Mouse (Mus musculus) liver, postnatal 0 days (tissue): ENCODE data around the gene Ddx1. TPM values are rescaled to one million over a fixed set of nuclear protein-coding genes. Genes with fewer than 3 reads are reported as not detected.

ENCODE experiments used
- ATAC-seq: fragments of 200-750 bp; cut with Nextera tagmentation; 2 replicates; pipeline ENCODE4 v1.8.0; 2017; ENCODE audit warnings: mild to moderate bottlenecking, moderate library complexity
- DNase-seq: peaks from one replicate; pipeline ENCODE4 v3.0.0-alpha.2; 2016
- H3K27ac ChIP-seq: fragments of 300-500 bp; sonication (generic); 2 replicates; pipeline ENCODE4 v1.5.1; 2014; ENCODE audit warnings: antibody characterized with exemption, moderate library complexity, mild to moderate bottlenecking, low read depth
- H3K27me3 ChIP-seq: fragments of 300-500 bp; sonication (generic); 2 replicates; pipeline ENCODE4 v1.6.1; 2014; ENCODE audit warnings: low read length, control low read depth, mixed read lengths; ENCODE audit not compliant: insufficient read depth
- H3K36me3 ChIP-seq: fragments of 300-500 bp; sonication (generic); replicated peaks from 2 replicates; pipeline ENCODE4 v1.6.1; 2014; ENCODE audit warnings: mild to moderate bottlenecking, control low read depth, low read length, moderate library complexity, mixed read lengths; ENCODE audit not compliant: insufficient read depth
- H3K4me1 ChIP-seq: fragments of 300-500 bp; sonication (generic); 2 replicates; pipeline ENCODE4 v1.6.1; 2014; ENCODE audit warnings: antibody characterized with exemption, mild to moderate bottlenecking, control low read depth; ENCODE audit not compliant: insufficient read depth
- H3K4me2 ChIP-seq: fragments of 300-500 bp; sonication (generic); 2 replicates; pipeline ENCODE4 v1.6.1; 2014; ENCODE audit warnings: low read depth, mild to moderate bottlenecking, low read length, moderate library complexity, mixed read lengths
- H3K4me3 ChIP-seq: fragments of 300-500 bp; sonication (generic); 2 replicates; pipeline ENCODE4 v1.5.1; 2014; ENCODE audit warnings: low read depth, low read length
- H3K9ac ChIP-seq: fragments of 300-500 bp; sonication (generic); replicated peaks from 2 replicates; pipeline ENCODE4 v1.6.1; 2014; ENCODE audit warnings: mild to moderate bottlenecking, moderate library complexity
- H3K9me3 ChIP-seq: fragments of 300-500 bp; sonication (generic); 2 replicates; pipeline ENCODE4 v1.6.1; 2016; ENCODE audit warnings: mild to moderate bottlenecking, control low read depth, low read length, mixed read lengths
- CTCF ChIP-seq: sonication (generic); IDR thresholded peaks from 2 replicates; pipeline ENCODE4 v1.5.1; 2016; ENCODE audit warnings: antibody characterized with exemption, low read depth
- EP300 ChIP-seq: IDR thresholded peaks from 2 replicates; pipeline ENCODE4 v1.6.1; 2016; ENCODE audit warnings: antibody characterized with exemption, low read depth, mild to moderate bottlenecking
- WGBS: fragments of 180-500 bp; shearing (Covaris S2); extraction: QIAGEN DNeasy Blood & Tissue Kit; methylation state at CpG from one replicate; pipeline ENCODE4 v1.1.7; 2014; ENCODE audit not compliant: insufficient replicate concordance; 5-methylcytosine and 5-hydroxymethylcytosine counted together
- polyA plus RNA-seq: library from polyadenylated mRNA; unstranded; fragments of >200 nt; fragmentation: Nextera tagmentation; extraction: Ambion mirVana; gene quantifications from 2 replicates; pipeline ENCODE4 v1.2.1, GENCODE M21; 2015

Ddx1 gene
- polyA plus RNA-seq, 1 experiment from 2014 or later: 46.5 TPM

DNA sequence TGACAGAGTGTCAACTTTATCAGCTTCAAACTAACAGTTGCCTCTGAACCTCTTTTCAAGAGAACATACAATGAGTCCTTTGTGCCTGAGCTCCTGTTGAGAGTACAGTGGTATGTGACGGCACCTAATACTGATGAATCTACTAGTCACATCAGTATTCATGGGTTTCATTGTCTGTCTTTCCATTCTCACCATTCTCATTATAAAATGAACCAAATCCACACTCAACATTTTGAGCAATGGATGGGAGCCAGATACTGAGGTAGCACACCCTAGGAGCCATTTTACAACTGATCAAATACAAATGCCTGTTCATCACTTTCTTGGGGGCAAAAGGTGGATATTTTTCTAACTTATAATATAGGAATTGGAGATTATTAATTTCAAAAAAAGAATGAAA lies 40.5 kb downstream of the Ddx1 start:
- no peak overlapping the region for H3K27ac ChIP-seq
- peaks cover 6% of the 10 kb centered on the region for H3K4me1 ChIP-seq
- TF ChIP-seq EP300: no peak
- no peak for TF ChIP-seq CTCF
- no peaks in the 10 kb centered on the region for H3K27me3 ChIP-seq
- no peaks in the 10 kb centered on the region for H3K9me3 ChIP-seq
- WGBS: 81% methylated on average over 1 of the region's 1 CpGs
- ATAC-seq: no peak
- H3K4me2 ChIP-seq: no peak overlapping the region
- DNase-seq: no peak
- no peaks in the 10 kb centered on the region for H3K36me3 ChIP-seq
- H3K4me3 ChIP-seq: no peak overlapping the region
- H3K9ac ChIP-seq: no peak overlapping the region

- H3K27me3 ChIP-seq: no peaks in the 10 kb centered on the region
- H3K36me3 ChIP-seq: no peaks in the 10 kb centered on the region
- H3K9ac ChIP-seq: no peak overlapping the region
- ATAC-seq: no peak
- DNase-seq: no peak
- no peak overlapping the region for H3K4me3 ChIP-seq
- H3K4me1 ChIP-seq: peaks cover 5% of the 10 kb centered on the region
- TF ChIP-seq EP300 (no peak), CTCF (no peak)
- H3K9me3 ChIP-seq: no peaks in the 10 kb centered on the region
- H3K4me2 ChIP-seq: no peak overlapping the region
- WGBS: 72% methylated on average over 8 of the region's 8 CpGs
- no peak overlapping the region for H3K27ac ChIP-seq
Observed at GRCm38 (mm10) chr12:13207099-13207498, 41.9 kb downstream of the Ddx1 start.

DNA sequence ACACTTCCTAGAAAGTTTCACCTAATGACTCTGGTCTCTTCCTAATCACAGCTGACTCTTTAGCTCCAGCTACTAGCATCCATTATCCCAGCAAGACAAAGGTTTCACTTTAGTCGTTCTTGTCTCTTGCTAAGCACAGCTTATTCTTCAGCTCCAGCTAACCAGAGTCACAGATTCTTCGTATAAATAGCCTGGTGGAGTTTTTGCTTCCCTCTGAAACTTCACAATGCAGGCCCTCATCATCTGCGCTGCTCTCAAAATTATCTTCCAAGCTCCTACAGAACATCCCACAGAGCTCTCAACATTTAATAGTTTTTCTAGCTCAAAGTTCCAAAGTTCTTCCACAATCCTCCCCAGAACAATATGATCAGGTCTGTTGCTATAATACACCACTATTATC lies 43.3 kb downstream of the Ddx1 start:
- WGBS: 60% methylated on average over 3 of the region's 3 CpGs

DNA sequence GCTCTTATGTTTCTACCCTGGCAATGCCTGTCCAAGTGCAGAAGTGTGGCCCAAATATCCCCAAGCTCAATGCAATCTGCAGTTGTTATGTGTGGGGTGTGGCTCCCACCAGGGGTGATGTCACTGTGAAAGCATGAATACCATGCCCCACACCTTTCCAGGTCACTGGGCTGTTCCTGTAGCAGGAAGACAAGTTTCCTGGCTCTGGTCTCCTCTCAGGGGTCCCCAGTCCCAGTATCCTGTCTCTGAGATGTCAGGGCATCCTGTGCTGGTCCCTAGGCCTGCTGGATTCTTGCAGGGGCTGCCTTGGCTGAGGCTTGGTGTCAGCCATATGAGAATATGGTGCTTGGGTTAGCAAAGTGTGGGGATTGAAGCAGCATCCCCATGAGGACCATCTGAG lies 46.7 kb downstream of the Ddx1 start:
- no peak for TF ChIP-seq CTCF
- TF ChIP-seq EP300: no peak
- H3K9me3 ChIP-seq: no peaks in the 10 kb centered on the region
- no peak overlapping the region for H3K27ac ChIP-seq
- ATAC-seq (no peak), DNase-seq (no peak)
- no peak overlapping the region for H3K4me3 ChIP-seq
- H3K27me3 ChIP-seq: no peaks in the 10 kb centered on the region
- no peak overlapping the region for H3K4me2 ChIP-seq
- no peaks in the 10 kb centered on the region for H3K36me3 ChIP-seq
- H3K4me1 ChIP-seq: no peaks in the 10 kb centered on the region
- no peak overlapping the region for H3K9ac ChIP-seq

More for the DNA sequence above, 43.3 kb downstream of the Ddx1 start:
- no peaks in the 10 kb centered on the region for H3K36me3 ChIP-seq
- no peaks in the 10 kb centered on the region for H3K9me3 ChIP-seq
- no peak overlapping the region for H3K27ac ChIP-seq
- TF ChIP-seq CTCF (no peak), EP300 (no peak)
- ATAC-seq: no peak
- H3K27me3 ChIP-seq: no peaks in the 10 kb centered on the region
- no peak overlapping the region for H3K4me3 ChIP-seq
- H3K9ac ChIP-seq: no peak overlapping the region
- no peak for DNase-seq
- no peaks in the 10 kb centered on the region for H3K4me1 ChIP-seq
- H3K4me2 ChIP-seq: no peak overlapping the region

DNA sequence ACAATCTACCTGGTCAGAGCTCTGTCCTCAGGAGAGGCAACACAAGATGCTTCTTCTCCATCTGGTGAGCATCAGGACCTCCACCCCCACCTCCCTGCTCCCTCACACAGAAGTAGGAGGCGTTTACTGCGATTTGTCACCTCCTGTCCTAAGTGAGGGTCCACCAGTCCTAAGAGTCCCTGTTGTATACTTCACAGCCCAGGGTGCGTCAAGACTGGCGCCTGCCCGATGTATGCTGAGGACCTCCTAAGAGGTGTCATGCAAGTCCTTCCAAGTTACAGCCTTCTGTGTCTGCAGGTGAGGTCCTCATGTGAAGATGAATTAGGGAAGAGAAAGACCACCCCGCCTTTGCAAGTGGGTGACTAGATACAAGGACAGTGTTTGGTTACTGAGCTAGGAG lies 48.4 kb downstream of the Ddx1 start:
- WGBS: 71% methylated on average over 6 of the region's 6 CpGs
- Histone ChIP-seq H3K27me3 (no peaks in the 10 kb centered on the region), H3K9me3 (no peaks in the 10 kb centered on the region), H3K27ac (no peak overlapping the region), H3K36me3 (no peaks in the 10 kb centered on the region), H3K4me1 (no peaks in the 10 kb centered on the region), H3K4me2 (no peak overlapping the region), H3K4me3 (no peak overlapping the region), H3K9ac (no peak overlapping the region)
- ATAC-seq (no peak), DNase-seq (no peak)
- TF ChIP-seq CTCF (no peak), EP300 (no peak)

- 74% methylated on average over 13 of the region's 13 CpGs for WGBS
- ATAC-seq: no peak
- H3K9me3 ChIP-seq: no peaks in the 10 kb centered on the region
- DNase-seq: no peak
- TF ChIP-seq CTCF (no peak), EP300 (no peak)
- no peaks in the 10 kb centered on the region for H3K27me3 ChIP-seq
- no peaks in the 10 kb centered on the region for H3K36me3 ChIP-seq
- no peak overlapping the region for H3K9ac ChIP-seq
- H3K4me1 ChIP-seq: no peaks in the 10 kb centered on the region
- H3K4me2 ChIP-seq: no peak overlapping the region
- no peak overlapping the region for H3K27ac ChIP-seq
- H3K4me3 ChIP-seq: no peak overlapping the region
Observed at GRCm38 (mm10) chr12:13199338-13200301, 49.4 kb downstream of the Ddx1 start.
